Mouse (Mus musculus) stomach, postnatal 0 days (tissue): ENCODE results near the gene Sez6.

Experiments used
- CTCF ChIP-seq: IDR thresholded peaks from 2 replicates; pipeline ENCODE4 v1.5.1; 2016; ENCODE audit warnings: antibody characterized with exemption, low read depth, mild to moderate bottlenecking, moderate library complexity
- EP300 ChIP-seq: optimal IDR thresholded peaks from 2 replicates; pipeline ENCODE3; 2016; ENCODE audit warnings: antibody characterized with exemption

DNA sequence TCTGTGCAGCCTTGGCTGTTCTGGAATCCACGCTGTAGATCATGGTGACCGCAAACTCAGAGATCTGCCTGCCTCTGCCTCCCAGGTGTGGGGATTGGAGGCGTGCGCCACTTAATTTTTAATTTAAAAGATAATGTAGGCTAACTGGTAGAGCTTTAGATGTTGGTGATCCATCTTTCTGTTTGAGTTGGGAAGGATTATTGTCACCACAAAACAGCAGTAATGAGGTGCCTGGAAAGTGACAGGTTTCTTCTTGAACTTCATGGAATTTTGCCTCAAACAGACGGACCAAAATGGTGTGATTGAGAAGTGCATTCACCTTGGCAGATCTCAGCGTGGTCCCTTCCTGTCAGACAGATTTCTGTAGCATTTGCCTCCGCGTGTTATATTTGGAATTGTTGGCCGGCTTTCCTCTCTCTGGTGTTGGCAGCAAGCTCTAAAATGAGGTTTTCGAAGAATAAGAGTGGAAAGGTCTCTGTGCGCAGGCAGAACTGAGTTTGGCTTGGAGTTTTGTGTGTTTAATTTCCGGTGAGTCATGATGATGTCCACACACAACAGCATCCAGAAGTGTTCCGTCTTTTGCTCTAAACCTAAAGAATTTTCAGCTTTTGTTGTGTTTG, 58.6 kb downstream of the Sez6 start:
- TF ChIP-seq CTCF (no peak), EP300 (no peak)
